Mouse (Mus musculus) kidney, postnatal 4 days (tissue): ENCODE data around the gene Sec14l1.

ENCODE experiments used
- DNase-seq, 2 experiments: peaks; one replicate each; pipeline ENCODE4 v3.0.0; 2021; ENCODE audit warnings: mixed read lengths in 2 of 2

Gene Sec14l1

GRCm38 (mm10) chr11:117130888-117131287, 15.9 kb downstream of the Sec14l1 start:
- DNase-seq = no peak

- DNase-seq = no peak
Observed at GRCm38 (mm10) chr11:117131450-117131849, 16.5 kb downstream of the Sec14l1 start.

- peak; percentile 62 to 77 for DNase-seq
Observed at GRCm38 (mm10) chr11:117134776-117135387, 19.9 kb downstream of the Sec14l1 start.

GRCm38 (mm10) chr11:117135457-117136290, 20.7 kb downstream of the Sec14l1 start:
- DNase-seq = peak; percentile 56 to 72

GRCm38 (mm10) chr11:117136880-117137279, 21.9 kb downstream of the Sec14l1 start:
- DNase-seq = no peak

- DNase-seq = no peak
Observed at GRCm38 (mm10) chr11:117138213-117138761, 23.3 kb downstream of the Sec14l1 start.

GRCm38 (mm10) chr11:117138795-117139463, 24.0 kb downstream of the Sec14l1 start:
- no peak for DNase-seq

- no peak for DNase-seq
Observed at GRCm38 (mm10) chr11:117141376-117142001, 26.5 kb downstream of the Sec14l1 start.

- peak; percentile 47 to 55 for DNase-seq
Observed at GRCm38 (mm10) chr11:117142507-117142906, 27.5 kb downstream of the Sec14l1 start.

GRCm38 (mm10) chr11:117145451-117146117, 30.6 kb downstream of the Sec14l1 start:
- DNase-seq = no peak

- DNase-seq = no peak
Observed at GRCm38 (mm10) chr11:117146118-117146506, 31.1 kb downstream of the Sec14l1 start.

GRCm38 (mm10) chr11:117146776-117147536, 32.0 kb downstream of the Sec14l1 start:
- peak; percentile 42 to 64 for DNase-seq

- no peak for DNase-seq
Observed at GRCm38 (mm10) chr11:117148893-117149685, 34.1 kb downstream of the Sec14l1 start.

GRCm38 (mm10) chr11:117150467-117150966, 35.5 kb downstream of the Sec14l1 start:
- no peak for DNase-seq

GRCm38 (mm10) chr11:117151461-117151860, 36.5 kb downstream of the Sec14l1 start:
- DNase-seq = no peak

GRCm38 (mm10) chr11:117152541-117152940, 37.6 kb downstream of the Sec14l1 start:
- no peak for DNase-seq

- no peak for DNase-seq
Observed at GRCm38 (mm10) chr11:117153553-117153952, 38.6 kb downstream of the Sec14l1 start.

- DNase-seq = peak; percentile 36 to 55
Observed at GRCm38 (mm10) chr11:117154088-117154815, 39.3 kb downstream of the Sec14l1 start.

GRCm38 (mm10) chr11:117156725-117157124, 41.8 kb downstream of the Sec14l1 start:
- DNase-seq = peak; percentile 79 to 88

- DNase-seq = peak in 1 of 2 experiments; percentile 51
Observed at GRCm38 (mm10) chr11:117158343-117158742, 43.4 kb downstream of the Sec14l1 start.
